Mouse (Mus musculus) kidney, adult 8-10 months (tissue): ENCODE measurements at regions not wholly inside any gene's neighbourhood (a gene's known extent, or its start where the extent isn't known, plus 50 kb on each side); places are given as distances from the start of the nearest gene placed in this dataset.

Experiments
- DNase-seq, 2 experiments: peaks; one replicate each; pipeline ENCODE4 v3.0.0; 2022

DNA sequence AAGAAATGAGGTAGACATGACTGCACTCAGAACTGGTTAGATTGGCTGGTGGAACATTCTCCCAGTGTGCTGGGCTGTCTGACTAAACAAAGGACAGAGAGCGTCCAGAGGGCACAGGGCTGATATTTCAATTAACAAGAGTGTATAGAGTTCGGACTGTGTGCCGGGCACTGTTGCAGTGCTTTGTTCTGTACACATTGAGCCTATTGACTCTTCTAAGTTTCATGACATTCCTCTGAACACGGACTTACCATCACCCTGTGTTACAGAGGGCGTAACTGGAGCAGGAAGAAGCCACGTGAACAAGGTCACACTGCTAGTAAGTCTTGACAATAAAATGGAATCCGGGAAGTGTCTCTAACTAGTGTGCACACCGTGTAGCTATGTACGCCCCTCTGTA is 92.1 kb upstream of the Barx2 start:
- no peak for DNase-seq

DNA sequence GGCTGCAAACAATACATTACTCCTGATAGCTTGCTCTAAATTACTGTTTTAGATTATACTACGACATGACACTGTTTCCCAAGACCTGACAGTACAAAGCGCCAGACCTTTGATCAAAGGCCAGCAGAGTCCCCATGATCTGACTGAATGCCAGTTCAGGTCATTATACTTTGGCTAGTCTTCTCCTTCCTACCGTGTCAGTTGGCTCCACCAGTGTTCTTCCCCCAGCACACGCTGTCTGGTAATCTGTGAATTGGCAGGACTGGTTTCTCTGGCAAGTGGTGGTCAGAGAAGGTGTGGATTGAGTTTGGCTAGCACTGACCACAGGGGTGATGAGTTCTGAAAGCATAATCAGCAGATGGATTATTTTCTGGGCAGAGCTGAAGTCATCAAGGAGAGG is 93.1 kb upstream of the Barx2 start:
- peak; percentile 71 to 79 for DNase-seq

GRCm38 (mm10) chr9:32010953-32011770 is 97.9 kb upstream of the Barx2 start:
- peak; percentile 69 to 82 for DNase-seq

DNA sequence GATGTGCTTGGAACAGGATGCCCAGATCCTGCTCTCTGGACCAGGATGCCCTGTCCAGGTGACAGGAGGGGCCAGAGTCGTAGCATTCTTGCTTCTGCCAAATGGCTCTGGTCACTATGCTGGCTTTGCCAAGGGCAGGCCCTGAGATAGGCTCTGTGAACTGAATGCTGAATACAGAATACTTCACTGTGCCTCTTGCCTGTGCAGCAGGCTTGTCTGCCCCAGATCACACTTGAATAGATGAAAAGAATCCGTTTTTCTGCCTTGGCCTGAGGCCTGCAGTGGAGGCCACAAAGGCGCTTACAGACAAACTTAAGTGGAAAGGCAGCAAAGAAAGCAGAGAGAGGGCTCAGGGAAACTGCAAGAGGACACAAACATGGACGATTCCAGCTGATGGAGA is 99.7 kb upstream of the Arhgap32 start:
- DNase-seq: no peak

DNA sequence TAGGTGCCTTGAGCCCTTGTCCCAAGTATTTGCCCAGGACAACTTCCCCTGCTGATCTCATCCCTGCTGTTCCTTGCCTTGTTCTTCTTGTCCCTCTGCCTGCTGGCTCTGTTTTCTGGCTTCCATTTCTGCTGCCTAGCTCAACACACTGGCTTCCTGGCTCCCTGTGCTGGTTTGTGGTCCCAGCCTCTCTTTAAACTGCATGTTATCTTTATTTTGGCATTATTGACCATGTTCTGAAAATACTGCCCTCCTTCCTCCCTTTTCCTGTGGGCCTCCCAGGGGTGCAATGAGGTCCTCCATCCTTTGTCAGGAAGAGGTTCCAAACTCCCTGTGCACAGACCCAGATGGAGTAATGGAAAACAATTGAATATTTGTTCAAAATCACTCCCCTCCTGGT is 97.9 kb upstream of the Arhgap32 start:
- no peak for DNase-seq

DNA sequence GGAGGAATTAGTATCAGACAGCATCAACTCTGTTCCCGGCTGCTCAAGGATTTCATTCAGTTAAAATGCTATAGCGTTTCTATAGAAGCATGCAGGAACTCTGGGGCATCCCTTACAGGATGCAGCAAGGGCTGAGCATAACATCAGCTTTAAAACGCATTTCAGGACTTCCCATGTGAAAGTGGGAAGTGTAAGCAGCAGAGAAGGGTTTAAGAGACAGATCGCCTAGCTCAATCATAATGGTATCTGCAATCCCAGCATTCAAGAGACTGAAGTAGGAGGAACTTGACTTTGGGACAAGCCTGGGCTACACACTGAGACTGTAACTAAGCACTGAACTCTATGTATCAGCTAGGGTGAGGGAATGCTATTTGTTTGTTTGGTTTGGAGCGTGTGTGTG is 96.2 kb upstream of the Arhgap32 start:
- DNase-seq: no peak

DNA sequence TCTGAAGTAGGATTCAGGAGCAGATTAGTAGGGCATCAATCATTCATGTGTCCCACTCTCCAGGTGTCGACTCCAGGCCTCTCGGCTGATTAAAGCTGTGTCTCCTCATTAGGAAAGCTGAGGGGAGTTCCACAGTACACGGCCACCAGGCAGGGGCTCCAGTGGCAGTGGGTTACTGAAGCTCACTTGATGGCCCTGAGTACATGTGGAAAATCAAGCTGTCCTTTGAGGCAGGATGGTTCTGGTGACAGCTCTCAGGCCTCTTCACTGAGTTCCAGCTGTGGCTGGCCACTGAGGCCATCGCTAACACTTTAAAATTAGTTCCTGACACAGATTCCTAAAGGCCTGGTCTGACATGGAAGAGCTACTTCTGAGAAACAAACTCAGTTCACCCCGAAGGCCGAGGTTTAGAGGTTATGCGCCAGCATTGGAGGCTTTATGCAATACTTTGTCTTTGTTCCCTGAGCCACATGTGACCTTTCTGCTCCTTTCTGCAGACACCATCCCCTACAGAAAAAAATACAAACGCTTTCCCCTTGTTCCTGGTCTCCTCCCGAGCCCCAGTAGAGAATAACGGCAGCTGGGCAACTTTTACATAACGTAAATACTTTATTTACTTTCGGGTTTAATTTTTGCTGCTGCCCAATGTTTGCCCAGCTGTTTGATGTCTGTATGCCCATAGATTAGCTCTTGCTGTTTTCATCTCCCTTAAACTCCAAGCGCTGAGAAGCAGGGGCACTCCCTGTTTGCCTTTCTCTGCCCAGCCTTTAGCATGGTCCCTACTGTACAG is 94.8 kb upstream of the Arhgap32 start:
- DNase-seq: no peak

DNA sequence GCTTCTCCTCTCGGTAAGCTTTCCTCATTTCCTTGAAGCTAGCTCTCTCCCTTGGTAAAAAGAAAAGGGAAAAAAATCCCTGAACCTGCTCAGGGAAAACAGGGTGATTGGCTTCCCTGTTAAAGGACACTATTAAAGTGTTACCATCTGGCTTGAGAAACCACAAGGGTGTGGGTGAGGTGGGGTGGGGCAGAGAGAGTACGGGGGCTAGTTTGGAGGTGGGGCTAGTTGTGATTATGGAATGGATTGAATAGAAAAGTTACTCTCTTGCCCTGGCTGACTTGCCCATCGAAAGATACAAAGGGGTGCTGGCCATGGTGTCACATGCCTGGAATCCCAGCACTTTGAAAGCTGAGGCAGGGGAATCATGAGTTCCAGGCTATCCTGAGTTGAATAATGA is 94.2 kb upstream of the Arhgap32 start:
- no peak for DNase-seq

- no peak for DNase-seq
Measured at GRCm38 (mm10) chr9:32022996-32023395, 92.9 kb upstream of the Arhgap32 start.

DNA sequence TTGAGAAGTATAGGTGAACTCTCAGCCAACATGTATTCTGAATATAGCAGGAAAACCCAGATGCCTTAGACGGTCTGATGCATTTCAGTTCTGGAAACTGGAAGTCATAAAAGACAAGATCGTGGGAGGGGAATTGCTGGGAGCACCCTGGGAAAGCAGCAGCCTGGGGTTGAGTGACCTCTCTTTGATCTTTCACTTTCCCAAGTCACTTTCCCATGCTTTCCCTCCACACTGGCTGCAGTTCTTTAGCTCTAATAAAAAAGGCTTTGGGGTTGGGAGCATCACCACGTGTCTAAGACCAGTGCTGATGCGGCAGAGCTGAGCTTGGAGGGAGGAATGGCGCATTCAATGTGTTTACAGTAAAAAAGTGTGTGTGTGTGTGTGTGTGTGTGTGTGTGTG is 91.2 kb upstream of the Arhgap32 start:
- no peak for DNase-seq

DNA sequence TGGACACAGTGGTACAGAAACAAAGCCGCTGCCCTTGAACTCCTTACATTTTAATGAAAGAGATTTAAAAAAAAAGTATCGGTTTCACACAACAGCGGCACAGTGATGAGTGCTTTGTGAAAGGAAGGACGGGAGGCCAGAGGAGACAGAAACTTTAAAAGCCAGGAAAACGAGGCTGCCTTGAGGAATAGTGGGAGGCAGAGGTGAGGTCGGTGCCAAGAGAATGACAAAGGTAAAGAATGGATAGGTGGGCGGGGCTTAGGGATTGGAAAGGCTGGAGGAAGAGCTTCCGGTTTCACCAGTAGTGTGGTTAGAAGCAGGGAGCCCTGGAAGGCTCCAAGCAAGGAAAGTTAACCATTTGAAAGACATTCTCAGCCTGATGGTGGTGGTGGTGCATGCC is 88.0 kb upstream of the Arhgap32 start:
- DNase-seq: no peak

DNA sequence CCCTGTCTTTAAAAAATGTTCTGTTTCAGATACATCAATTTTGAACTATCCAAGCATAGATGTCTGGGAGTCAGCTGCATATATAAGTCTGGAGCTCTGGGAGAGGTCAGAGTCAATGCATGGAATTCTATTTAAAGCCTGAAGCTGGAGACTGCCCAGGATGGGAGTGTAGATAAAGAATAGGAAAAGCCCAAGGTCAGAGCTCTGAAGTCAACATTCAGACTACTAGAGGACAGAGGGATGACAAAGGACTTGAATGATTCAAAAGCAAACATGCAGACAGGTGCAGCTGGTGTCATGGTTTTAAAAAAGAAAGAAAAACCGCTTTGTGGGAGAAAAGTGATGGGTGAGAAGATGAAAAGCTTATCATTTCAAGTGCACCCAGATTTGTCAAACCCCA is 86.9 kb upstream of the Arhgap32 start:
- no peak for DNase-seq

GRCm38 (mm10) chr9:32029786-32030185 is 86.2 kb upstream of the Arhgap32 start:
- no peak for DNase-seq

- no peak for DNase-seq
Measured at GRCm38 (mm10) chr9:32030203-32030602, 85.7 kb upstream of the Arhgap32 start.

DNA sequence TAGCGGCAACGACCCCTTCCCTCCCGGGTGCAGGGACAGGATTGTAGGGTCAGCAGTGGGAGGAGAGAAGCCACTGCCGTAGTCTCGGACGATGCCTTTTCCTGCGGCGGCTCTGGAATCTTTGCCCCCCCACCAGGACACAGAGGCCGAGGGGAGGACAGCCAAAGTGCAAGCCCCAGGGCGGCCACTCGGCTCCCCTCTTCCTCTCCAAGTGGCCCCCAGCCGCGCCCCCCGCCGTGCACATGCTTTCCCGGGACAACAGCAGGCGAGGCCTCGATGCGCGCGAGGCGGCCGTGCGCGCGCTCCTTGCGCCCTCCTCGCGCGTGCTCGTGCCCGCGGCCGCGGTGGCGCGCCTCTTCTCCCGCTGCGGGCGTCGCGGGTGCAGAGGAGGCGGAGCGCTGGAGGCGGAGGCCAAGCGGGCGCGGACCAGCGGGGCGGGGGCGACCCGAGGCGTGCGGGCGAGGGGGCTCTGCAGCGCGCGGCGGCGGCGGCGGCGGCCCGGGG is 83.9 kb upstream of the Arhgap32 start:
- peak; percentile 78 to 79 for DNase-seq

- peak in 1 of 2 experiments; percentile 25 for DNase-seq
Measured at GRCm38 (mm10) chr9:32032521-32033185, 83.3 kb upstream of the Arhgap32 start.

- DNase-seq: no peak
Measured at GRCm38 (mm10) chr9:32033937-32034336, 82.0 kb upstream of the Arhgap32 start.

GRCm38 (mm10) chr9:32039999-32040398 is 75.9 kb upstream of the Arhgap32 start:
- no peak for DNase-seq

GRCm38 (mm10) chr9:32043344-32043743 is 72.6 kb upstream of the Arhgap32 start:
- peak; percentile 56 to 62 for DNase-seq

GRCm38 (mm10) chr9:32046791-32047190 is 69.1 kb upstream of the Arhgap32 start:
- DNase-seq: no peak

- peak; percentile 62 to 68 for DNase-seq
Measured at GRCm38 (mm10) chr9:32048941-32049340, 67.0 kb upstream of the Arhgap32 start.

DNA sequence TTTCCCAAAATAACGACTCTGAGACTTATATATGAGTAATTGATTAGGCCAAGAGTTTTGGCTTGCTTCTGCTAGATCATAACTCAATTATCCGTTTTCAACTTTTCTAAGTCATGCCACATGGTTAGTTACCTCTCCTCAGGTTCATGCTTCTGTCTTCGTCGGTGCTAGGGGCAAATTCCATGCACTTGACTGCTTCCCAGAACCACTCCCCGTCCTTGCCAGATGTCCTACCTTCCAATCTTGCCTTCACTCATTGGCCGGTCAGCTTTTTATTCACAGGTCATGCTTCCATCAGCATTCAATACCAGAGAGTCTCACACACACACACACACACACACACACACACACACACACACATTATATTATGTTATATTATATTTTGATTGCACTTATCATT is 66.4 kb upstream of the Arhgap32 start:
- peak in 1 of 2 experiments; percentile 41 for DNase-seq

DNA sequence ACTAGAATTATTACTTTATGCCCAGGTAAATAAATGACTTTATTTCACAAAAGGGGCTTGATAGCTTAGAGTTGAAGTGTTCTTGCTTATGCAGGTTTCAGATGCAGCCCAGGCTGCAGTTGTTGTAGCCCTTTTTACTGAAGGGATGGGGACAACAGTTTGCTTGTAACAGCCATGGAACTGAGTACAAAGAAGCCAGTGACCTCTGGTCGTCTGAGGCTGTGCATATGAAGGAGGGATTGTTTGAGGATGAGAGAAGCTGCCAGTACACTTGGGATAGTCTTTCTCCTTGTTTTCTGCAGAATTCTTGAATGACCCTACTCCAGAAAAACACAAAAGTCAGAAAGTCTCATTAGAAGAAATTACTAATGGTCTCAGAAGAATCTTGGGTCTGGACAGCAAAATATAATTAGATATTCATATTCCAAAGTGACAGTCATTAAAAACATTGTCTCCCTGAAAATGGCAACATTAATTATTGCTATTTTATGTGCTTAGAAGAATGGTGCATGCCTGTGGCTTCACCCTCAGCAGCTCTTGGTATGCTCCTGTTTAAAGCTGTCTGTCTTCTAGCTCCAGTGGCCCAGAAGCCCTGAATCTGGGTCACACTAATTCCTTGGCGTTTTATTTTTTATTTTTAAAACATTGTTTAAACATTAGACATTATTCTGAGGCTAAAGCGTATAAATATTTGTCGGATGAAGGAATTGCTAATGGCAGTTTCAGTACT is 61.9 kb upstream of the Arhgap32 start:
- DNase-seq: no peak
